Mouse (Mus musculus) intestine, embryonic 16.5 days (tissue): ENCODE data around the gene Gimap1. TPM values are rescaled to one million over a fixed set of nuclear protein-coding genes. Genes with fewer than 3 reads are reported as not detected.
A peak's percentile ranks its signal among the peaks of the same experiment; 100 is the strongest.

ENCODE experiments used
- ATAC-seq: fragments of 200-750 bp; cut with Nextera tagmentation; 2 replicates; pipeline ENCODE4 v1.8.0; 2017; ENCODE audit warnings: moderate TSS enrichment, moderate library complexity
- H3K27ac ChIP-seq: fragments of 300-500 bp; sonication (generic); 2 replicates; pipeline ENCODE4 v1.5.1; 2014; ENCODE audit warnings: mild to moderate bottlenecking, low read length
- H3K27me3 ChIP-seq: fragments of 300-500 bp; sonication (generic); replicated peaks from 2 replicates; pipeline ENCODE4 v1.6.1; 2014; ENCODE audit warnings: low read length, control low read depth, mixed read lengths; ENCODE audit not compliant: control insufficient read depth, insufficient read depth
- H3K36me3 ChIP-seq: fragments of 300-500 bp; sonication (generic); 2 replicates; pipeline ENCODE4 v1.6.1; 2014; ENCODE audit warnings: low read length, control low read depth; ENCODE audit not compliant: control insufficient read depth, insufficient read depth
- H3K4me1 ChIP-seq: fragments of 300-500 bp; sonication (generic); 2 replicates; pipeline ENCODE4 v1.6.1; 2014; ENCODE audit warnings: low read length, control low read depth, mixed read lengths; ENCODE audit not compliant: control insufficient read depth, insufficient read depth
- H3K4me2 ChIP-seq: fragments of 300-500 bp; sonication (generic); 2 replicates; pipeline ENCODE4 v1.6.1; 2014; ENCODE audit warnings: low read depth, low read length, control low read depth
- H3K4me3 ChIP-seq: fragments of 300-500 bp; sonication (generic); 2 replicates; pipeline ENCODE4 v1.5.1; 2014; ENCODE audit warnings: mild to moderate bottlenecking, low read length
- H3K9ac ChIP-seq: fragments of 300-500 bp; sonication (generic); 2 replicates; pipeline ENCODE4 v1.6.1; 2014; ENCODE audit warnings: low read depth, low read length
- H3K9me3 ChIP-seq: fragments of 300-500 bp; sonication (generic); 2 replicates; pipeline ENCODE4 v1.6.1; 2016; ENCODE audit warnings: low read length, control low read depth; ENCODE audit not compliant: control insufficient read depth
- WGBS: fragments of 180-500 bp; shearing (Covaris S2); extraction: QIAGEN DNeasy Blood & Tissue Kit; methylation state at CpG from one replicate; pipeline ENCODE4 v1.1.7; 2014; 5-methylcytosine and 5-hydroxymethylcytosine counted together
- polyA plus RNA-seq: library from polyadenylated mRNA; unstranded; fragments of >200 nt; fragmentation: Nextera tagmentation; extraction: Ambion mirVana; gene quantifications from 2 replicates; pipeline ENCODE4 v1.2.1, GENCODE M21; 2015

The Gimap1 gene
- polyA plus RNA-seq: 36.2 and 39.1 TPM in 2 replicates

GRCm38 (mm10) chr6:48738961-48739779 is at the start of gene Gimap1:
Gene Gimap1 (plus strand): TSS chr6:48739054.
- no peaks in the 10 kb centered on the region for H3K36me3 ChIP-seq
- H3K4me3 ChIP-seq: peak within 1 kb of the TSS; percentile 42
- WGBS: 66% methylated on average over 15 of the region's 15 CpGs
- H3K4me2 ChIP-seq: peak within 1 kb of the TSS; percentile 65
- no peaks in the 10 kb centered on the region for H3K9me3 ChIP-seq
- peak within 1 kb of the TSS; percentile 60 for H3K27ac ChIP-seq
- peak within 1 kb of the TSS; percentile 54 for H3K9ac ChIP-seq
- no peaks in the 10 kb centered on the region for H3K27me3 ChIP-seq
- ATAC-seq: no peak
- peaks cover 5% of the 10 kb centered on the region for H3K4me1 ChIP-seq

GRCm38 (mm10) chr6:48689320-48689719 is 49.5 kb upstream of the Gimap1 start:
- no peak for ATAC-seq
- Histone ChIP-seq H3K9ac (no peak overlapping the region), H3K4me1 (no peaks in the 10 kb centered on the region), H3K4me2 (no peak overlapping the region), H3K27me3 (no peaks in the 10 kb centered on the region), H3K4me3 (no peak overlapping the region), H3K27ac (no peak overlapping the region), H3K9me3 (no peaks in the 10 kb centered on the region), H3K36me3 (no peaks in the 10 kb centered on the region)
- 88% methylated on average over 2 of the region's 2 CpGs for WGBS

GRCm38 (mm10) chr6:48692962-48693361 is 45.9 kb upstream of the Gimap1 start:
- WGBS: 79% methylated on average over 6 of the region's 6 CpGs
- no peaks in the 10 kb centered on the region for H3K27me3 ChIP-seq

GRCm38 (mm10) chr6:48696830-48697554 is 41.9 kb upstream of the Gimap1 start:
- H3K36me3 ChIP-seq: no peaks in the 10 kb centered on the region
- 87% methylated on average over 4 of the region's 4 CpGs for WGBS
- no peaks in the 10 kb centered on the region for H3K27me3 ChIP-seq
- no peak overlapping the region for H3K9ac ChIP-seq
- no peak overlapping the region for H3K4me3 ChIP-seq
- H3K4me1 ChIP-seq: no peaks in the 10 kb centered on the region
- H3K9me3 ChIP-seq: no peaks in the 10 kb centered on the region
- H3K27ac ChIP-seq: no peak overlapping the region
- ATAC-seq: no peak
- no peak overlapping the region for H3K4me2 ChIP-seq

More at GRCm38 (mm10) chr6:48692962-48693361, 45.9 kb upstream of the Gimap1 start:
- no peaks in the 10 kb centered on the region for H3K36me3 ChIP-seq
- H3K9ac ChIP-seq: no peak overlapping the region
- H3K27ac ChIP-seq: no peak overlapping the region
- H3K4me1 ChIP-seq: no peaks in the 10 kb centered on the region
- H3K9me3 ChIP-seq: no peaks in the 10 kb centered on the region
- no peak overlapping the region for H3K4me3 ChIP-seq
- no peak overlapping the region for H3K4me2 ChIP-seq
- no peak for ATAC-seq

- Histone ChIP-seq H3K4me1 (no peaks in the 10 kb centered on the region), H3K27ac (no peak overlapping the region), H3K9me3 (no peaks in the 10 kb centered on the region), H3K36me3 (no peaks in the 10 kb centered on the region), H3K9ac (no peak overlapping the region), H3K4me2 (no peak overlapping the region), H3K27me3 (no peaks in the 10 kb centered on the region), H3K4me3 (no peak overlapping the region)
- WGBS: 49% methylated on average over 1 of the region's 1 CpGs
- ATAC-seq: no peak
Measured at GRCm38 (mm10) chr6:48697555-48697930, 41.3 kb upstream of the Gimap1 start.

GRCm38 (mm10) chr6:48698066-48698856 is 40.6 kb upstream of the Gimap1 start:
- WGBS: 81% methylated on average over 7 of the region's 7 CpGs
- no peak overlapping the region for H3K27ac ChIP-seq
- no peak for ATAC-seq
- no peaks in the 10 kb centered on the region for H3K36me3 ChIP-seq
- no peak overlapping the region for H3K9ac ChIP-seq
- H3K9me3 ChIP-seq: no peaks in the 10 kb centered on the region
- H3K27me3 ChIP-seq: no peaks in the 10 kb centered on the region
- H3K4me2 ChIP-seq: no peak overlapping the region
- no peaks in the 10 kb centered on the region for H3K4me1 ChIP-seq
- H3K4me3 ChIP-seq: no peak overlapping the region

GRCm38 (mm10) chr6:48698888-48699287 is 40.0 kb upstream of the Gimap1 start:
- 86% methylated on average over 3 of the region's 3 CpGs for WGBS
- H3K27ac ChIP-seq: no peak overlapping the region

GRCm38 (mm10) chr6:48700251-48701075 is 38.4 kb upstream of the Gimap1 start:
- 47% methylated on average over 5 of the region's 5 CpGs for WGBS
- Histone ChIP-seq H3K27me3 (no peaks in the 10 kb centered on the region), H3K27ac (peak overlapping the region; percentile 24; the same call in 1 of the 2 replicates), H3K9me3 (no peaks in the 10 kb centered on the region), H3K4me3 (no peak overlapping the region), H3K36me3 (no peaks in the 10 kb centered on the region), H3K4me2 (no peak overlapping the region), H3K4me1 (no peaks in the 10 kb centered on the region), H3K9ac (no peak overlapping the region)
- 0 out of 2 replicates have a peak, but pooled peaks have one; percentile 21 for ATAC-seq

More at GRCm38 (mm10) chr6:48698888-48699287, 40.0 kb upstream of the Gimap1 start:
- H3K9me3 ChIP-seq: no peaks in the 10 kb centered on the region
- ATAC-seq: no peak
- no peaks in the 10 kb centered on the region for H3K27me3 ChIP-seq
- H3K36me3 ChIP-seq: no peaks in the 10 kb centered on the region
- no peaks in the 10 kb centered on the region for H3K4me1 ChIP-seq
- H3K9ac ChIP-seq: no peak overlapping the region
- no peak overlapping the region for H3K4me2 ChIP-seq
- H3K4me3 ChIP-seq: no peak overlapping the region
